Mouse (Mus musculus) stomach, embryonic 16.5 days (tissue): ENCODE results near the gene Dennd6b. TPM values are rescaled to one million over a fixed set of nuclear protein-coding genes. Genes with fewer than 3 reads are reported as not detected.
A peak's percentile ranks its signal among the peaks of the same experiment; 100 is the strongest.

ENCODE experiments used
- ATAC-seq: fragments of 200-750 bp; cut with Nextera tagmentation; 2 replicates; pipeline ENCODE4 v1.8.0; 2017; ENCODE audit warnings: moderate number of reproducible peaks, moderate TSS enrichment; ENCODE audit not compliant: insufficient read depth, low FRiP score
- H3K27ac ChIP-seq: fragments of 300-500 bp; sonication (generic); 2 replicates; pipeline ENCODE4 v1.5.1; 2014; ENCODE audit warnings: low read length
- H3K27me3 ChIP-seq: fragments of 300-500 bp; sonication (generic); 2 replicates; pipeline ENCODE4 v1.6.1; 2014; ENCODE audit warnings: low read length, control low read depth, mixed read lengths; ENCODE audit not compliant: control insufficient read depth, insufficient read depth
- H3K36me3 ChIP-seq: fragments of 300-500 bp; sonication (generic); 2 replicates; pipeline ENCODE4 v1.6.1; 2014; ENCODE audit warnings: low read length; ENCODE audit not compliant: control insufficient read depth, insufficient read depth
- H3K4me1 ChIP-seq: fragments of 300-500 bp; sonication (generic); 2 replicates; pipeline ENCODE4 v1.6.1; 2014; ENCODE audit warnings: low read length, control low read depth, mixed read lengths; ENCODE audit not compliant: control insufficient read depth, insufficient read depth
- H3K4me2 ChIP-seq: fragments of 300-500 bp; sonication (generic); 2 replicates; pipeline ENCODE4 v1.6.1; 2014; ENCODE audit warnings: low read depth, low read length, mixed read lengths
- H3K4me3 ChIP-seq: fragments of 300-500 bp; sonication (generic); replicated peaks from 2 replicates; pipeline ENCODE4 v1.5.1; 2014; ENCODE audit warnings: mild to moderate bottlenecking, low read length
- H3K9ac ChIP-seq: fragments of 300-500 bp; sonication (generic); 2 replicates; pipeline ENCODE4 v1.6.1; 2014; ENCODE audit warnings: low read length
- H3K9me3 ChIP-seq: fragments of 300-500 bp; sonication (generic); replicated peaks from 2 replicates; pipeline ENCODE4 v1.6.1; 2016; ENCODE audit warnings: low read length, control low read depth; ENCODE audit not compliant: control insufficient read depth
- WGBS: fragments of 180-500 bp; shearing (Covaris S2); extraction: QIAGEN DNeasy Blood & Tissue Kit; methylation state at CpG from one replicate; pipeline ENCODE4 v1.1.7; 2014; 5-methylcytosine and 5-hydroxymethylcytosine counted together
- polyA plus RNA-seq: library from polyadenylated mRNA; unstranded; fragments of >200 nt; fragmentation: Nextera tagmentation; extraction: Ambion mirVana; gene quantifications from 2 replicates; pipeline ENCODE4 v1.2.1, GENCODE M21; 2015

The Dennd6b gene
- polyA plus RNA-seq, 1 experiment from 2014 or later, result 13.4 TPM

DNA sequence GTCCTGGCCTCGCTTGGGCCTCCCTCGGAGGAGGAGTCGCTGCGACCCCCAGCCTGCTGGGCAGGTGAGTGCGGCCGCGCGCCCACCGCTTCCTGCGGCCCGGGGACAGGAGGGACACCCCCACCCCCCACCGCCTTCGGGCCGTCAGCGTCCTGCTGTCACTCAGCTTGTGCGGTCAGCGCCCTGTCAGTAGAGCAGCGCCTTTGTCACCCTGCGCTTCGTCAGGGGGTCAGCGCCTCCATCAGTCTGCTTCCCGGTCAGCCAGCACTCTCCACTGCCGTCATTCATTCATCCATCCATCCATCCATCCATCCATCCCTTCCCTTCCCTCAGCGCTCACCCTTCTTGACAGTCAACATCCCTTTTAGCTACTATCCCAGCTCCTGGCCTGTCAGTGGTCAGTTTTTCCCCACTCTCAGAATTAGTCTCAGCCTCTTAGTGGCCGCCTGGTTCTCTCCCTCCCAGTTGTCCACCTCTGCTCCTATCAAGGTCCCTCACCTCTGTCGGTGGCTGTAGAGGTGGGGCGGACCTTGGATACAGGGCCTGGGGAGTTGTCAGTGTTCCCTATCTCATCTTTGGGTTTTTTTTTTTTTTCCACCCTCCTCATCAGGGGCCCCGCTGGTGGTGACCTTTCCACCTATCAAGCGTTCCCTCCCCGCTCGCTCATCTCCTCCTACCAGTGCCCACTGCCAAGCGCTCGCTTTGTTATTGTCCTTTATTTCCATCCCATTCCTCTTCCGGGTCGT, 15.6 kb upstream of the Dennd6b start:
- Histone ChIP-seq H3K9me3 (no peaks in the 10 kb centered on the region), H3K4me2 (peak overlapping the region; percentile 92), H3K9ac (peak overlapping the region; percentile 99), H3K27me3 (no peaks in the 10 kb centered on the region), H3K36me3 (0 out of 2 replicates have a peak, but pooled peaks cover 5% of the 10 kb centered on the region), H3K4me3 (peak overlapping the region; percentile 95), H3K27ac (peak overlapping the region; percentile 71), H3K4me1 (peaks cover 10% of the 10 kb centered on the region)
- WGBS, result 2% methylated on average over 35 of the region's 35 CpGs
- ATAC-seq, result peak; percentile 3; the same call in 1 of the 2 replicates

DNA sequence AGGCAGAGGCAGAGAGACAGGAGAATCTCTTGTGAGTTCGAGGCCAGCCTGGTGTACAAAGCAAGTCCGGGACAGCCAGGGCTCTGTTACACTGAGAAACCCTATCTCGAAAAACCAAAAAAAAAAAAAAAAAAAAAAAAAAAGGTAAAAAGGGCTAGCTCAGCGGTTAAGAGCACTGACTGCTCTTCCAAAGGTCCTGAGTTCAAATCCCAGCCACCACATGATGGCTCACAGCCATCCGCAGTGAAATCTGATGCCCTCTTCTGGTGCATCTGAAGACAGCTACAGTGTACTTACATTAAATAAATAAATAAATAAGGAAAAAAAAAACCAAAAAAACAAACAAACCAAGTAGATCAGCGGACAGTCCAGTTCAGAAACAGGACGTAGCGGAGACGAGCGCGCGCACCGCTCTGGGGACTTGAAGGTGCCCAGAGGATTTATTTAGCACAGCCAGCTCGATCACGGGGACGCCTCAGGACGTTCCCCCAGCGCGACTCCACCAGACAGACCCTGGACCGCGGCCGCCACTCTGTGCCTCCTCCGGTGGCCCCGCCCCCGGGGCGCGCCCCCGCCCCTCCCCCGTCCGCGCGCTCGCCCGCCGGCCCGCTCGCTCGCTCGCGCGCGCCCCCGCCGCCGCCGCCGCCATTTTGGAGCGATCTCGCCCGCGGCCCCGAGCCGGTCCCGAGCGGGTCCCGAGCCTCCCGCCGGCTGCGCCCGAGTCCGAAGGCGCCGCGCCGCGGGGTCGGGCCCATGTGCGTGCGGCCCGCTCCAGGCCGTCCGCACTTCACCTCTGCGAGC, 14.8 kb upstream of the Dennd6b start, which contains the start of gene Ppp6r2:
Ppp6r2 (plus strand) TSS at position 639 of the 801 bp plus-strand sequence.
- ATAC-seq, result peak; percentile 86
- no peaks in the 10 kb centered on the region for H3K9me3 ChIP-seq
- H3K9ac ChIP-seq, result peak within 1 kb of the TSS; percentile 99
- peak within 1 kb of the TSS; percentile 92 for H3K4me2 ChIP-seq
- H3K27me3 ChIP-seq, result no peaks in the 10 kb centered on the region
- no peaks in the 10 kb centered on the region for H3K36me3 ChIP-seq
- peaks cover 10% of the 10 kb centered on the region for H3K4me1 ChIP-seq
- peak within 1 kb of the TSS; percentile 71 for H3K27ac ChIP-seq
- peak within 1 kb of the TSS; percentile 95 for H3K4me3 ChIP-seq
- WGBS, result 3% methylated on average over 61 of the region's 73 CpGs

DNA sequence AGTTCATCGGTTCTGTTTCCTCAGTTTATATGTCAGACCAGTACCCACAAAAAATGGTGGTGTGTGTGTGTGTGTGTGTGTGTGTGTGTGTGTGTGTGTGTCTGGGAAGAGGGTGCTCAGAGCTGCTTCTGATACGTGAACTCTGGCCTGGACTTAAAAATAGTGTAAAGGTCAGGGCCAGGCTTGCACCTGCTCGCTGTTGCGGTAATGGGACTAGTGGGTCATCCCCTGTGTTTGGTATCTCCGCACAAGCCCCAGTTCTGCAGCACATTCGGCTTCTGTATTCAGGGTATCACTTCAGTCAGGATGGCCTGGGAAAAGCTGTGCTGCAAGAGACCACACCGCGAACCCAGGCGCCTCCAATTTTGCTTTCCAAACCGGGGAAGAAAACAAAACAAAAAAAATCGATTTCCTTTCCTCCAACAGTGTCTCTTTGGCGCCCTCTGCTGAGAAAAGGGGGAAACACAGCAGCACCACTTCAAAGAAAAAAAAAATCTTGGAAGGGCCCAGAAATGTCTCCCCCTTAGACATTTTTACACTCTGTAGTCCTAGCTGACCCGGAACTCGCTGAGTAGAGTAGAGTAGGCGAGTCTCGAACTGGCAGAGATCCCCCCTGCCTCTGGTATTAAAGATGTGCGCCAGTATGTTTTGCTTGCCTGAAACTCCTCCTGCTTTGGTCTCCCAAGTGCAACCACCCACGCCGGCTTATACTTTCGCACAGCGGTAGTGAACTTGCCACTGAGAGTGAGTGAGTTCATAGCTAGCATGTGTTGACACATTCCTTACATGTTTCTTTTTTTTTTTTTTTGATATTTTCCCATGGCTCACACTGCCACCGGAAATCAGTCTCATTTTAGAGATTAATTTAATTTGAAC, 13.8 kb upstream of the Dennd6b start:
- H3K9ac ChIP-seq, result peak overlapping the region; percentile 65

DNA sequence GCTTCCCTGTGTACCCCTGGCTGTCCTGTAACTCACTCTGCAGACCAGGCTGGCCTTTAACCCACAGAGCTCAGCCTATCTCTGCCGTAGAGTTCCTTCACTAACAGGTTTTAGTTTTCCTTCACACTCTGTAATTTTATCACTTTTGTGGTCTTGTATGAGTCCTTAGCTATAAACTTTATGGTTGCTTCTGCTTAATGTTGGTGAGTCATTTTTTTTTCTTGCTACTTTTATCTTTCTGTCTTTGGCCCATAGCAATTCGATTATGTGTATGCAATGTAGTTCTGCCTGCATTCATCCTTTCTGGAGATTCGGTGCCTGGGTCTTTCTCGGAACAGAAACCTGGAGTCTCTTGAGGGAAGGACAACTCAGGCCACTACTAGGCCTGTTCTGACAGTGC, 11.2 kb upstream of the Dennd6b start:
- H3K36me3 ChIP-seq, result no peaks in the 10 kb centered on the region
- no peak overlapping the region for H3K4me3 ChIP-seq
- H3K9me3 ChIP-seq, result peaks cover 11% of the 10 kb centered on the region; the same call in 1 of the 2 replicates
- peaks cover 5% of the 10 kb centered on the region for H3K4me1 ChIP-seq
- H3K27me3 ChIP-seq, result no peaks in the 10 kb centered on the region
- ATAC-seq, result no peak
- 81% methylated on average over 4 of the region's 4 CpGs for WGBS
- no peak overlapping the region for H3K9ac ChIP-seq
- H3K4me2 ChIP-seq, result no peak overlapping the region
- no peak overlapping the region for H3K27ac ChIP-seq

More for the DNA sequence above, 13.8 kb upstream of the Dennd6b start:
- Histone ChIP-seq H3K27me3 (no peaks in the 10 kb centered on the region), H3K9me3 (no peaks in the 10 kb centered on the region), H3K36me3 (no peaks in the 10 kb centered on the region), H3K4me2 (peak overlapping the region; percentile 54), H3K4me1 (peaks cover 10% of the 10 kb centered on the region), H3K4me3 (peak overlapping the region; percentile 48), H3K27ac (peak overlapping the region; percentile 71)
- WGBS, result 13% methylated on average over 22 of the region's 22 CpGs
- ATAC-seq, result peak; percentile 38; the same call in 1 of the 2 replicates

DNA sequence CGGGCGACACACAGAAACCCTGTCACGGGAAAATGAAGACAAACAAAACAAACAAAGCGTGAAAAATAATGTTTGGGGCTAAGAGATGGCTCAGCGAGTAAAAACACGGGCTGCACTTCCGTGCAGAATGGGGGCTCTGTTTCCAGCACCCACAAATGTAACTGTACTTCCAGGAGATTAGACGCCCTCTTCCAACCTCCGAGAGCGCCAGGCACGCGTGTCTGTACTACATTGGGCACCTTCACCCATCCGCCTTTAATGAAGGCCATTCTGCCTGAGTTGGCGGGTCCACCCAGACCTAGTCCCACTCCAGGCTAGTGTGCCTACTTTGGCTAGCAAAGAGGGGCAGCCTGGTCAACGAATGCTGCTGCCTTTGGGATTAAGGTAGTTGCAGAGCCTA, 760 bp upstream of the Dennd6b start:
- H3K9ac ChIP-seq, result peak overlapping the region; percentile 99
- peaks cover 13% of the 10 kb centered on the region for H3K4me1 ChIP-seq
- H3K27me3 ChIP-seq, result no peaks in the 10 kb centered on the region
- H3K27ac ChIP-seq, result peak overlapping the region; percentile 99; the same call in 1 of the 2 replicates
- H3K4me3 ChIP-seq, result peak overlapping the region; percentile 98
- 67% methylated on average over 15 of the region's 15 CpGs for WGBS
- no peaks in the 10 kb centered on the region for H3K9me3 ChIP-seq
- H3K4me2 ChIP-seq, result peak overlapping the region; percentile 86
- no peaks in the 10 kb centered on the region for H3K36me3 ChIP-seq
- ATAC-seq, result no peak

DNA sequence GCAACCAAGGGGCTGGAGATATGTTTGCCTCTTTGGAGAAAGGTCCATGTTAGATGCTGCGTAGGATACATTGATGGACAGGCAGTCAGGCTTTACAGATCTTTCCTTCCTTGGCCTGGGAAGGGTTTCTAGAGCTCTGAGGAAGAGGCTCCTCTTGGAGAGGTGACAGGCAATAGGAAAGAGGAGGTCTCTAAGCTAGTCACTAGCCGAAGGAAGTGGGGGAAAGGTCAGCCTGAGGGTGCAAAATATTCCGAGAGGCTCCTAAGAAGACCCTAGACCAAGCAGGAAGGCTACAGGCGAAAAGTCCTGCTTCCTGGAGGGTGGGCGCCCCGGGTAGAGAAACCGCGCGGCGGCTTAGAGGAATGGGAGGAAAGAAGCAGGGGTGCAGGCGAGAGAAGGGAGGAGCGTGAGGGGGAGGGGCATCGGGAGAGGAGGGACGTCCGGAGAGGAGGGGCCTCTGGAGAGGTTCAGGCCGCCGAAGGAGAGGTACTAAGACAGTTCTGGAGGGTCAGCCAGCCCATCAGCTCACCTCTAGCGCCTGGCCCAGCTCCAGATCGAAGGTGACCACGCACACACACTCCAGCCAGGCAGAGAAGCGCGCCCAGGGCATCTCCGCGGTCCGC, 495 bp downstream of the Dennd6b start:
- WGBS, result under 1% methylated on average over 25 of the region's 25 CpGs
- Histone ChIP-seq H3K9me3 (no peaks in the 10 kb centered on the region), H3K27me3 (no peaks in the 10 kb centered on the region), H3K4me1 (peaks cover 13% of the 10 kb centered on the region), H3K4me3 (peak overlapping the region; percentile 98), H3K4me2 (peak overlapping the region; percentile 86), H3K9ac (peak overlapping the region; percentile 99), H3K27ac (peak overlapping the region; percentile 99), H3K36me3 (no peaks in the 10 kb centered on the region)
- ATAC-seq, result peak; percentile 95

DNA sequence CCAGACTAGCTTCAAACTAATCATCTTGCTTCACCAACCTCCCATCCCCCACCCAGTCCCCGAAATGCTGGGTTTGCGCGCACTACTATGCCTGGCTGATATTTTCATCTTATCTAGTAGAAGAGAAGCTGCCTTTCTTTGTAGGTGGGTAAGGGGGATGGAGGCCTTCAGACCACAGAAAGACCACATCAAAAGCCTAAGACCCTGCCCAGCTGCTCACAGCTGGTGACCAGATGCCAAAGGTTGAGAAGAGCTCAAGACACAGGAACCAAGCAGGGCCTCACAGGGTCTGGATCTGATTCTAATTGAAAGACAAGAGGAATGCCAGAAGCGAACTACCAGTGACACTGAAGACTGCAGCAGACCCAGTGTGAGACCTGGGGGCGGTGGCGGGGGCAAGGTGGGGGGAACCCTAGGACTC, 1.0 kb downstream of the Dennd6b start:
- no peaks in the 10 kb centered on the region for H3K9me3 ChIP-seq
- H3K4me2 ChIP-seq, result peak overlapping the region; percentile 86
- 32% methylated on average over 6 of the region's 6 CpGs for WGBS
- H3K9ac ChIP-seq, result peak overlapping the region; percentile 99
- H3K4me3 ChIP-seq, result peak overlapping the region; percentile 98
- ATAC-seq, result no peak
- peak overlapping the region; percentile 99 for H3K27ac ChIP-seq
- no peaks in the 10 kb centered on the region for H3K27me3 ChIP-seq
- H3K4me1 ChIP-seq, result peaks cover 13% of the 10 kb centered on the region
- H3K36me3 ChIP-seq, result no peaks in the 10 kb centered on the region

DNA sequence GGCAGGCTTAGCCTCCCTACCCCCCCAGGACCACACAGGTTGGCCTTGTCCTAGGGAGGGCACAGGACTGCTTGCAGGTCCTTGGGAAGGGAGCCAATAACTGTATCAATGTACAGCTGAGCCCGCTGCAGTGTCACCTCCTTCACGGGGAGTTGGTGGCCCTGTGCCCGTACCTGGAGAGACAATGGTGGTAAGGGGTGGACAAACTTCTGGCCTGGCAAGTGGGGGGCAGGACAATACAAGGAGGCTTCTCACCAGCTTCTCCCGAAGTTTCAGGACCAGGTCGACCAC, 11.4 kb downstream of the Dennd6b start:
- no peak for ATAC-seq
- Histone ChIP-seq H3K27me3 (no peaks in the 10 kb centered on the region), H3K9me3 (no peaks in the 10 kb centered on the region), H3K4me1 (peaks cover 20% of the 10 kb centered on the region), H3K27ac (no peak overlapping the region), H3K9ac (no peak overlapping the region; the same call in 1 of the 2 replicates), H3K4me3 (no peak overlapping the region), H3K36me3 (no peaks in the 10 kb centered on the region), H3K4me2 (no peak overlapping the region)
- 85% methylated on average over 5 of the region's 5 CpGs for WGBS
